Mouse (Mus musculus) stomach, postnatal 0 days (tissue): ENCODE measurements around the gene Fjx1. TPM values are rescaled to one million over a fixed set of nuclear protein-coding genes. Genes with fewer than 3 reads are reported as not detected.
A peak's percentile ranks its signal among the peaks of the same experiment; 100 is the strongest.

Experiments
- ATAC-seq: fragments of 200-750 bp; cut with Nextera tagmentation; 2 replicates; pipeline ENCODE4 v1.8.0; 2017; ENCODE audit not compliant: low FRiP score, low TSS enrichment
- DNase-seq: peaks from one replicate; pipeline ENCODE4 v3.0.0-alpha.2; 2016; ENCODE audit warnings: low spot score
- H3K27ac ChIP-seq: fragments of 300-500 bp; sonication (generic); replicated peaks from 2 replicates; pipeline ENCODE4 v1.5.1; 2014; ENCODE audit warnings: mild to moderate bottlenecking, control low read depth
- H3K27me3 ChIP-seq: fragments of 300-500 bp; sonication (generic); 2 replicates; pipeline ENCODE4 v1.6.1; 2014; ENCODE audit warnings: low read length; ENCODE audit not compliant: control insufficient read depth, insufficient read depth
- H3K36me3 ChIP-seq: fragments of 300-500 bp; sonication (generic); 2 replicates; pipeline ENCODE4 v1.6.1; 2014; ENCODE audit warnings: low read length, mixed read lengths; ENCODE audit not compliant: control insufficient read depth, insufficient read depth
- H3K4me1 ChIP-seq: fragments of 300-500 bp; sonication (generic); replicated peaks from 2 replicates; pipeline ENCODE4 v1.6.1; 2014; ENCODE audit warnings: antibody characterized with exemption; ENCODE audit not compliant: control insufficient read depth, insufficient read depth
- H3K4me2 ChIP-seq: fragments of 300-500 bp; sonication (generic); replicated peaks from 2 replicates; pipeline ENCODE4 v1.6.1; 2014; ENCODE audit warnings: low read depth, mild to moderate bottlenecking, control low read depth, moderate library complexity
- H3K4me3 ChIP-seq: fragments of 300-500 bp; sonication (generic); 2 replicates; pipeline ENCODE4 v1.5.1; 2014; ENCODE audit warnings: low read depth, low read length, control low read depth
- H3K9ac ChIP-seq: fragments of 300-500 bp; sonication (generic); 2 replicates; pipeline ENCODE4 v1.6.1; 2014; ENCODE audit warnings: mild to moderate bottlenecking, low read length, control low read depth, mixed read lengths
- H3K9me3 ChIP-seq: fragments of 300-500 bp; sonication (generic); 2 replicates; pipeline ENCODE4 v1.6.1; 2016; ENCODE audit warnings: low read length; ENCODE audit not compliant: control insufficient read depth
- CTCF ChIP-seq: IDR thresholded peaks from 2 replicates; pipeline ENCODE4 v1.5.1; 2016; ENCODE audit warnings: antibody characterized with exemption, low read depth, mild to moderate bottlenecking, moderate library complexity
- EP300 ChIP-seq: optimal IDR thresholded peaks from 2 replicates; pipeline ENCODE3; 2016; ENCODE audit warnings: antibody characterized with exemption
- WGBS: fragments of 180-500 bp; shearing (Covaris S2); extraction: QIAGEN DNeasy Blood & Tissue Kit; methylation state at CpG from one replicate; pipeline ENCODE4 v1.1.7; 2014; 5-methylcytosine and 5-hydroxymethylcytosine counted together
- polyA plus RNA-seq: library from polyadenylated mRNA; unstranded; fragments of >200 nt; fragmentation: Nextera tagmentation; extraction: Ambion mirVana; gene quantifications from 2 replicates; pipeline ENCODE4 v1.2.1, GENCODE M21; 2015

Fjx1 gene
- polyA plus RNA-seq, 1 experiment from 2014 or later = 5.9 TPM

- H3K27me3 ChIP-seq = no peaks in the 10 kb centered on the region
- no peak overlapping the region for H3K4me3 ChIP-seq
- no peaks in the 10 kb centered on the region for H3K9me3 ChIP-seq
- TF ChIP-seq EP300 = no peak
- no peak for TF ChIP-seq CTCF
- no peak for ATAC-seq
- H3K9ac ChIP-seq = no peak overlapping the region
- H3K4me2 ChIP-seq = no peak overlapping the region
- no peak overlapping the region for H3K27ac ChIP-seq
- WGBS = 64% methylated on average over 14 of the region's 14 CpGs
- no peak for DNase-seq
- no peaks in the 10 kb centered on the region for H3K36me3 ChIP-seq
- H3K4me1 ChIP-seq = no peaks in the 10 kb centered on the region
Observed at GRCm38 (mm10) chr2:102416149-102416743, 36.1 kb downstream of the Fjx1 start.

- no peak for ATAC-seq
- WGBS = 81% methylated on average over 2 of the region's 2 CpGs
Observed at GRCm38 (mm10) chr2:102412738-102413137, 39.6 kb downstream of the Fjx1 start.

GRCm38 (mm10) chr2:102410615-102411014 is 41.7 kb downstream of the Fjx1 start:
- DNase-seq (no peak), ATAC-seq (no peak)
- no peak for TF ChIP-seq EP300
- no peak for TF ChIP-seq CTCF

More at GRCm38 (mm10) chr2:102412738-102413137, 39.6 kb downstream of the Fjx1 start:
- no peaks in the 10 kb centered on the region for H3K27me3 ChIP-seq
- no peak overlapping the region for H3K27ac ChIP-seq
- H3K4me3 ChIP-seq = no peak overlapping the region
- no peaks in the 10 kb centered on the region; the same call in 1 of the 2 replicates for H3K4me1 ChIP-seq
- H3K36me3 ChIP-seq = no peaks in the 10 kb centered on the region
- no peak overlapping the region for H3K9ac ChIP-seq
- DNase-seq = no peak
- no peak for TF ChIP-seq EP300
- no peak for TF ChIP-seq CTCF
- H3K4me2 ChIP-seq = no peak overlapping the region
- no peaks in the 10 kb centered on the region for H3K9me3 ChIP-seq

GRCm38 (mm10) chr2:102409741-102410140 is 42.6 kb downstream of the Fjx1 start:
- Histone ChIP-seq H3K36me3 (no peaks in the 10 kb centered on the region), H3K27me3 (no peaks in the 10 kb centered on the region), H3K4me3 (no peak overlapping the region), H3K4me2 (no peak overlapping the region), H3K27ac (no peak overlapping the region), H3K9me3 (no peaks in the 10 kb centered on the region), H3K4me1 (peaks cover 6% of the 10 kb centered on the region; the same call in 1 of the 2 replicates), H3K9ac (no peak overlapping the region)
- TF ChIP-seq CTCF (no peak), EP300 (no peak)
- ATAC-seq (no peak), DNase-seq (no peak)
- WGBS = 91% methylated on average over 3 of the region's 3 CpGs

More at GRCm38 (mm10) chr2:102410615-102411014, 41.7 kb downstream of the Fjx1 start:
- Histone ChIP-seq H3K4me3 (no peak overlapping the region), H3K9ac (no peak overlapping the region), H3K9me3 (no peaks in the 10 kb centered on the region), H3K36me3 (no peaks in the 10 kb centered on the region), H3K4me1 (peaks cover 6% of the 10 kb centered on the region; the same call in 1 of the 2 replicates), H3K4me2 (no peak overlapping the region), H3K27me3 (no peaks in the 10 kb centered on the region), H3K27ac (no peak overlapping the region)
- WGBS = 55% methylated on average over 4 of the region's 4 CpGs

GRCm38 (mm10) chr2:102407363-102408184 is 44.7 kb downstream of the Fjx1 start, which contains the start of gene Trim44:
TSS of gene Trim44 (minus strand) at chr2:102407828.
- Histone ChIP-seq H3K9me3 (no peaks in the 10 kb centered on the region), H3K4me1 (peaks cover 6% of the 10 kb centered on the region; the same call in 1 of the 2 replicates), H3K36me3 (no peaks in the 10 kb centered on the region), H3K27me3 (no peaks in the 10 kb centered on the region), H3K9ac (no peak within 1 kb of the TSS), H3K27ac (no peak within 1 kb of the TSS), H3K4me2 (peak within 1 kb of the TSS; percentile 18), H3K4me3 (peak within 1 kb of the TSS; percentile 8; the same call in 1 of the 2 replicates)
- DNase-seq = peak; percentile 21
- TF ChIP-seq CTCF (no peak), EP300 (peak; percentile 67)
- WGBS = 18% methylated on average over 14 of the region's 14 CpGs
- ATAC-seq = peak; percentile 57; the same call in 1 of the 2 replicates
